Mouse (Mus musculus) mature B cell (primary cell): ENCODE data around the gene Akt1.

Experiments used
- in situ Hi-C: fragments of 300-500 bp; cut with MboI; formaldehyde crosslinking; loops from 2 replicates; pipeline ENCODE4 v1.14.3; 2019

The Akt1 gene

GRCm38 (mm10) chr12:112674132-112675011 lies at the start of gene Akt1:
Gene Akt1 (minus strand): TSS chr12:112674884.
- in situ Hi-C loops, result no loop called here

GRCm38 (mm10) chr12:112724077-112724805 lies 49.6 kb upstream of the Akt1 start:
- in situ Hi-C loops, result no loop called here

DNA sequence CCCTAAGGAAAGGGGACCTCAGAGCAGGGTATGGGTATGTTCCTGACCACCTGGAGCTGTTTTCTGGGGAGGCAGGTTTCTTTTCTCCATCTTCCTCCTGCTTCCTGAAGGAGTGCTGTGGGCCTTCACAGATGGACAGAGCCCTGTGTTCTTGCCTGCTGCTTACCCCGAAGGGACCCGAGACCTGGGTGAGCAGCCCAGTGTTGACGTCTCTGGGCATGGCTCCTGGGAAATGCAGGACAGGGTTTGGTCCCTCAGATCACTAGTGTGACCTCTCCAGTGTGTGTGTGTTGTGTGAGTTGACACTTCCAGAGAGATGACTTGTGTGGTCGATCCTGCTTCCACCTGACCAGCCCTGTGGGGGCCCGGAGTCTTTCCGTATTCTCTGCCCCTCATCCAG lies 48.8 kb upstream of the Akt1 start:
- in situ Hi-C loops, result no loop called here

DNA sequence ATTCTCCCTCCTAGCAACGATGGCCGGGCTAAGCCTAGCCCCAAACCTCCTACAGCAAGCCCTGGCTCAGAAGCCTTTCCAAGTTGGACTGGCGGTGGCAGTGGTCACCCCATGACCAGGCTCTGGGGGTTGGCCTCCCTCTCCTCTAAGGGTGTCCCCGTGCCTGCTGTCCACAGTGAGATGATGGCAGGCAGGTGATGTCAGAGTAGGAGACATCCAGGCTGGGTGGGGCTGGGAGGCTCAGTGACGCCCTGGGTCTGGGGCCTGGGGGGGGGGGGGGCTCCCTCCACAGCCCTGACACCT lies 48.3 kb upstream of the Akt1 start:
- in situ Hi-C loops, result no loop called here

DNA sequence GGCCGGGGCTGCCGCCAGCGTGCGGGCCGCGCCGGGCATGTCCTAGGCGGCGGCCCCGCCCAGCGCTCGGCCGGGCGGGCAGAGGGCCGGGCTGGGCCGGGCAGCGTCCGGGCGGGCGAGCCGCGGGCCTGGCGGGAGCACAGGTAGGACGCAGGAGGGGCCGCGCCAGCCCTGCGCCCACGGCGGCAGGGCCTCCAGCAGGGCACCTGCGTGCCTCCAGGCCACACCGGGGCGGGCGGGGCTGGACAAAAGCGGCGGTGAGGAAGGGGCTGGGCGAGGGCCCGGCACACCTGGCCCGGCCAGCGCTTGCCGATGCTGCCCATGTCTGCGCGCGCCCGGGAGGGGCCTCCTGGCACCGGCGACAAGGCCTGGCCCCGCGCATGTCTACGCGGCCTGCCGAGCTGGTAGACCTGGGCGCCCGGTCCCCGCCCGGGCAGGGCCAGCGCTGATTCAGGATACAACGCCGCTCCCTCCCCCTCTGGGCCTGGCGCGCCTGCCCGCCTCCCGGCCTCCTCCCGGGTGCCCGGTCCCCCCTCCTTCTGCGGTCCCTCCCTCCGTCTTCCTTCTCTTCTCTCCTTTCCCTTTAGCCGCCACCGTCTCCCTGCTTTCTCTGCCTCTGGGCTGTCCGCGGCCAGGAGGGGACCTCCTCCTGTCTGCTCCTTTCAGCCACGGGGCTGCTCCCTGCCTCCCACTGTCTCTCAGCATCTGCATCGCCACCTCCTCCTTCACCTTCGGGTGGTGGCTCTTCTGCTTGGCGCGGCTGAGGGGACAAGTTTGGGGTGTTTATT lies 47.8 kb upstream of the Akt1 start:
- in situ Hi-C loops, result no loop called here

- in situ Hi-C loops, result no loop called here
Measured at GRCm38 (mm10) chr12:112721424-112722239, 46.9 kb upstream of the Akt1 start.

GRCm38 (mm10) chr12:112720890-112721423 lies 46.3 kb upstream of the Akt1 start:
- in situ Hi-C loops, result no loop called here

DNA sequence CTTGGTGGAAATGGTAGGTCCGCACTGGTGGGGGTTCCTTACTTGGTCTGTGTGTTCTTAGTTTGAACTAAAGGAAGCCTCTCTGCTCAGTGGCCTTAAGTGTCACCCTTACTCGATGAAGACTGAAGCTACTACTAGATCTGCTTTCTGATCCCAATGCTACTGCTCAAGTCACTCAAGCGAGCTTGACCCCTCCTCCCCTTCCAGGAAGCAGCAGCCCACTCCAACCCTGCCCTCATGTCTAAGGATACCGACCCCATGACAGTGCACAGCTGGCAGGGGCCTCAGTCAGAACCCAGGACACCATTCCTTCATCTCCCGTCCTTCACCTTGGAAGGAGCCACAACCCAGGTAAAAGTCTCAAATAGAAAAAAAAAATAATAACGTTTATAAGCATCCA lies 45.5 kb upstream of the Akt1 start, which contains the start of gene Cep170b:
Gene Cep170b, plus strand, starts transcription at position 240 of the 400 bp plus-strand sequence.
- in situ Hi-C loops, result no loop called here

DNA sequence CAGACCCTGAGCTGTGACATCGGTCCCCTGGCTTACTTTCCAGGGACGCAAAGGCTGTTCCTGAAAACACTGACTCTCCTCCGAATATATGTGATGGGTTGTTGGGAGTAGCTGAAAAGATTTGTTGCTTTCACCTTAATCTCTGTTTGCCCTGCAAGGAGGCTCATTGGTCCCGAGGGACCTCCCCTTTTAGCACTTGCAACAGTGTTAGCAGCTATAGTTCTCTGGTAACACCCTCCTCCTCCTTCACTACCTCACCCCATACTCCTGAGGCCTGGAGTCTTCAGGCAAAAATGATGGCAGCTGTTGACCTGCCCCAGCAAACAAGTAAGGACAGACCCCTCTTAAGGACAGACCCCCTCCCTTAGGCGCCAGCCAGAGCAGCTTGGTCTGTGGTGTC lies 44.3 kb upstream of the Akt1 start:
- in situ Hi-C loops, result no loop called here

- in situ Hi-C loops, result no loop called here
Measured at GRCm38 (mm10) chr12:112717140-112717539, 42.5 kb upstream of the Akt1 start.

DNA sequence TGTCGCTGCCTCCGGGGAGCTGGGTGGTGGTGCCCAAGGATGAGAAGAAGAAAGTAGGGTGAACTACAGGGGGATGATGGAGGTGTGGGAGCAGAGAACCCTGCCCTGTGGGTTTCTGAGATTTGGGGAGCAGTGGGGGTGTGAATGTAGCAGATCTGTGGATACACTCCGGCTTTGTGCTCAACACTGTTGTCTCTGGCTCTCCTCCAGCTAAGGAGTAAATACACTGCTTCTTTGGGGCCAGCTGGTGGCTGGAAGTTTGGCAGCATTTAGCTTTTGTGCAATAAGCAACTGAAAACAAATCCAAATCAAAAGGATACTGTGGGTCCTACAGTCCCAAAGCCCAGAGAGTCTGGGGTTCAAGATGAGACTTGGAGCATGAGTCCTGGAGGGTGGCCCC lies 39.3 kb upstream of the Akt1 start:
- in situ Hi-C loops, result no loop called here

- in situ Hi-C loops, result loop anchor here (5.0 kb wide), 1 partner anchor 55 kb away; no protein-coding TSS in a partner anchor
Measured at GRCm38 (mm10) chr12:112707573-112707869, 32.8 kb upstream of the Akt1 start.

- in situ Hi-C loops, result loop anchor here (5.0 kb wide), 1 partner anchor 55 kb away; no protein-coding TSS in a partner anchor
Measured at GRCm38 (mm10) chr12:112706704-112707572, 32.3 kb upstream of the Akt1 start.

DNA sequence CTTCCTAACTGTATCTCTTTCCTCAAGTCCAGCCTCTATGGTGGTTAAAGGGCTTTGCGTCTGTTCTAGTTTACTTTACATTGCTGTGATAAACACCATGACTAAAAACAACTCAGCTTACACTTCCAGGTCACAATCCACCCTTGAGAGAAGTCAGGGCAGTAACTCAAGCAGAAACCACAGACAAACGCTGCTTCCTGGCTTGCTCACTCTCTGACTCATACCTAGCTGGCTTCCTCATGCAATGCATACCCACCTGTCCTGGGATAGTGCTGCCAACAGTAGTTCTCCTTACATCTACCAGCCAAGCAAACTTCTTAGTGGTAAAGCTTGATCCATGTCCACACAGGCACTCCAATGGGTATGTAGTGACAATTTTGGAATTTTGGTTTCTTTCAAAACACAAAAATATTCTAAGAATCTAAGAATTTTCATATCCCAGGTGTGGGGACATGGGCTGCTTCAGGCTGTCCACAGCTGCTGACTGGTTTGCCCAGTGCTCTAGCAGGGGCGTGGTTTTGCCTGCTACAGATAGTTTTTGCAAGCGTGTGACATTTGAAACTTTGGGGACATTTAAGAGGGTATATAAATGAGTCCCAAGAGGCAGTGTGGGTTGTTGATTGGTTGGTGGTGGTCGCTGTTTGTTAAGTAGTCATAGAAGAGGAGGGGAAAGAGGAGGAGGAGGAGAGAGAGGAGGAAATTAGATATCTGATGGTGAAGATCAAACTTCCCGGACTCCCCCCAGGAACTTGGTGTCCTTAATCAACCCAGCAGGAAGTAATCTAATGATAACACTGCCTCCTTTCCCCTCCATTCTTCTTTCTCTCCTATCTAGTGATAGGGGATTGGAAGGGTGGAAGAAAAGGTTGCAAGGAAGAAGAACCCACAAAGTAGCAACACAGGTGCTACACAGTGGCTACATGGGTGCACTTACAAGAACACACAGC lies 28.0 kb upstream of the Akt1 start:
- in situ Hi-C loops, result no loop called here

GRCm38 (mm10) chr12:112700522-112700921 lies 25.8 kb upstream of the Akt1 start:
- in situ Hi-C loops, result no loop called here

- in situ Hi-C loops, result no loop called here
Measured at GRCm38 (mm10) chr12:112696806-112697425, 22.2 kb upstream of the Akt1 start.

GRCm38 (mm10) chr12:112694127-112694475 lies 19.4 kb upstream of the Akt1 start:
- in situ Hi-C loops, result no loop called here

- in situ Hi-C loops, result no loop called here
Measured at GRCm38 (mm10) chr12:112693185-112694126, 18.8 kb upstream of the Akt1 start.
